Mouse (Mus musculus) CH12.LX (cell line): ENCODE measurements around the gene St7l.

ENCODE experiments used
- CTCF ChIP-seq, 2 experiments: IDR thresholded peaks in 1 of 2; conservative IDR thresholded peaks in 1 of 2; 2 replicates each; pipeline ENCODE4 v1.5.1; 2011 to 2012; ENCODE audit warnings: low read depth in 2 of 2, low read length in 2 of 2, improper control_type of control experiment in 1 of 2, inconsistent platforms in 1 of 2, mild to moderate bottlenecking in 1 of 2, moderate library complexity in 1 of 2
- EP300 ChIP-seq: IDR thresholded peaks from 2 replicates; pipeline ENCODE4 v1.6.1; 2011; ENCODE audit warnings: low read length, improper control_type of control experiment
- GABPA ChIP-seq: IDR thresholded peaks from 2 replicates; pipeline ENCODE4 v1.6.1; 2012; ENCODE audit warnings: low read depth, low read length, improper control_type of control experiment, inconsistent platforms; ENCODE audit not compliant: insufficient replicate concordance
- SIN3A ChIP-seq: IDR thresholded peaks from 2 replicates; pipeline ENCODE4 v1.6.1; 2012; ENCODE audit warnings: low read length, improper control_type of control experiment, inconsistent platforms
- SMC3 ChIP-seq: IDR thresholded peaks from 2 replicates; pipeline ENCODE4 v1.6.1; 2011; ENCODE audit warnings: low read depth, low read length, improper control_type of control experiment
- UBTF ChIP-seq: IDR thresholded peaks from 2 replicates; pipeline ENCODE4 v1.6.1; 2012; ENCODE audit warnings: low read depth, mild to moderate bottlenecking, inconsistent platforms, low read length, improper control_type of control experiment, moderate library complexity
- USF1 ChIP-seq: IDR thresholded peaks from 2 replicates; pipeline ENCODE4 v1.6.1; 2014; ENCODE audit warnings: low read depth, mild to moderate bottlenecking, inconsistent platforms, low read length, improper control_type of control experiment

DNA sequence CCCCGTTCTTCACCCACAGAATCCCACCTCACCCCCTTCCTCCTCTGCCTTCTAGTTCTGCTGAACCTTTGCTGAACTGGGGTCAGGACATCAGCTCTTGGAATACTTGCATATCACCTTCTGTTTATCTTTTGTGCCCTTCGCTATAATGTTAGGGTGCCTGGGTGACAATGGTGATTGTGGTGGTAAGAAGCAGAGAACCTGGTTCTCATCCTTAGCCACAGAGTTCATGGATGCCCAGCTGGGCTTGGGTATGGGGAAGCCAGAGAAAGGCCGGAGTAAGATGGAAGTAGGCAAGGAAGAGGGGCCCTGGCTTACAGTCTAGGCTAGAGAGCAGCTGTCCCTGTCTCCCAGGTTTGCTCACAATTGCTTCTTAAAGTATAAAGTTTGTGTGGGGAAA is 90.3 kb downstream of the St7l start:
- TF ChIP-seq EP300 (no peak), CTCF (conservative IDR thresholded peaks at IDR 0.05 in 1 of 2, IDR thresholded peaks at IDR 0.05 in 1 of 2; ENCODE audit: low read depth in 2 of 2, low read length in 2 of 2) (no peak), SMC3 (no peak), GABPA (no peak), USF1 (no peak), UBTF (no peak), SIN3A (no peak)
